Mouse (Mus musculus): ENCODE results near the gene Ptbp2. TPM values are rescaled to one million over a fixed set of nuclear protein-coding genes. Genes with fewer than 3 reads are reported as not detected.

Ptbp2 gene
- total RNA-seq, 2 experiments from 2014 or later, result 25.3 to 25.9 TPM

- intact Hi-C loops (cut with DNase I), result no loop called here
- no peak for DNase-seq
These were observed 72.8 kb downstream of the Ptbp2 start for GRCm38 (mm10) chr3:119711503-119711902.

- no peak for DNase-seq
- intact Hi-C loops (cut with DNase I), result no loop called here
These were observed 82.8 kb downstream of the Ptbp2 start for GRCm38 (mm10) chr3:119701467-119701866.

DNA sequence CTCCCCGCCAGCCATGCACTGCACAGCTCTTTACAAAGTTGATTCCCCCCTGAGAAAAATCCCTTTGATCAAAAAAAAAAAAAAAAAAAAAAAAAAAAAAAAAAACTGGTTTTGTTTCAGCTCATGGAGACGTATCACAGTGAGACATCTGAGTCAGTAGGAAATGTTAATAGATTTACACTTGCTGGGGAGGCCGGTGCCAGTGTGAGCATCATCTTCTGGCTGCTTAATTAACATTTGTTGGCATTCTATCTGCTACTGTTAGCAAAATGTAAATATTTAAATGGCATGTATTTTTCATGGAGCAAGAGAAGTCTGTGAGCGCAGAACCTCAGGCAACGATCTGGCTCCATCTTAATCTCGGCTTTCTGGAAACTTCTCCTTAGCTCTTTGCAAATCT, 99.5 kb downstream of the Ptbp2 start:
- intact Hi-C loops (cut with DNase I), result no loop called here
- no peak for DNase-seq

Small RNAs within 50 kb of the gene (microRNA-seq; reads per million reads assigned to microRNA genes)
- 0 reads per million in 2 experiments for gene Gm24744

All from heart, postnatal 14 days (tissue).